Mouse (Mus musculus): Measurements from ENCODE around the gene Uimc1.
"Not testable (repeated sequence)": the region's sequence is repeated elsewhere in the genome, so short reads cannot be mapped to it uniquely, and the experiment has no call there.

Gene Uimc1

DNA sequence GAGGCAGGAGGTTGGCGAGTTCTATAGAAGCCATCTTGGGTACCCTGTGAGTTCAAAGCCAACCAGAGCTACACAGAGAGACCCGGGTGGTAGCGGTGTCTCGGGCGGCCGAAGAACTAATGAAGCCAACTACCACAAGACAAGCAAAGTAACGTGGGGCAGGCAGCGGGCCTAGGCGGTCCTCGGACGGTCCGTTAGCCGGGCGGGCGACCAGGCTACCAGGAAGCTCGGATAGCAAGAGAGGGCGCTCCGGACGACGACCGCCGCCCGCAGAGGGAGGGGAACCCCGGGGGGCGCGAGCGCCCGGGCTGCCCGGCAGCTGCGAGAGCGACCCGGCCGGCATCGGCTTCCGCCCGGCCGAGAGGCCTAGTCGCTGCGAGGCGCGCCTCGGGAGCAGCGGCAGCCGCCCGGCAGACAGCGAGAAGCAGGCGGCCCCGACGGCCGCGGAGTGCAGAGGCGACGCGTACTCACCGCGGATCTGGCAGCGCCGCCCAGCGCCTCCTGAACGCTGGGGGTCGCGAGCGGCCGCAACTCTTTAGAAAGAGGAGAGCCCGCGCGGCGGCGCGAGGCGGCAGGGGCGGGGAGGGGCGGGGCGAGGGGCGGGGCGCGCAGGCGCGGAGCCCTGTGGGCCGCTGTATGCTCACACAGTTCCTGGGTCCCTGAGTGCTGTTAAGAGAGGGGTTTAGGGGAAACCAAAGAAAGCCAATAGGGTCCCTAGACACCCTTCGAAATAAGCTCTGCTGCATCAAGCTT is at the start of gene Uimc1:
Gene Uimc1, minus strand, starts transcription at position 575 of the 753 bp plus-strand sequence.
- peak; percentile 88 for DNase-seq (ENCODE audit: low spot score)

DNA sequence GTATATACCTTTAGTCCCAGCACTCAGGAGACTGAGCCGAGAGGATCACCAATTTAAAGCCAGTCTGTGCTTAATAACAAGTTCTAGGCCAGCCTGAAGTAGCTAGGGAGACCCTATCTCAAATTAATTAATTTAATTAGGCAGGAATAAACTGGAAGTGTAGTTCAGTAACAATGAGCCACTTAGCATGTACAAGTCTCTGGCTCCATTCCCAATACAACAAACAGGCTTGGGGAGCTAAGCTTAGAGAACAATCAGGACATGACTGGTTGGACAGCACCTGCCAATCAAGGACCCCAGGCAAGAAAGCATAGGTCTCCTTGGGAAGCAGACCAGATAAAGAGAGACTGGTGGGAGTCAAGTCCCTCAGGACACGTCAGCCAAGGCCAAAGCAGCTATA is 40.2 kb upstream of the Uimc1 start:
- DNase-seq (ENCODE audit: low spot score): no peak

DNA sequence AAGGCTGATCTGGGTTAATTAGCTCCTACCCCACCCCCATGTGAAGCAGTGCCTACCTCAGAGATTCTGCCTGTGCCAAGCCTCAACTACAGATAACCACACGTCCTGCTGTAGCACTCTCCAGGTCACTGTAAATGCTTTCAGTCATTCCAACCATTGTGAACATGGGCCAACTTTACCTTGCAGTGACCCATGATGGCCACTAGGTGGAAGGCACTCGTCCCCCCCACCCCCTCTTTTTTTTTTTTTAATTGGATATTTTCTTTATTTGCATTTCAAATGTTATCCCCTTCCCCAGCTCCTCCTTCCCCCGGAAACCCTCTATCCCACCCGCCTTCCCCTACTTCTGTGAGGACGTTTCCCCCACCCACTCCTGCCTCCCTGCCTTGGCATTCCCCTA is 35.3 kb upstream of the Uimc1 start:
- DNase-seq (ENCODE audit: low spot score): no peak

DNA sequence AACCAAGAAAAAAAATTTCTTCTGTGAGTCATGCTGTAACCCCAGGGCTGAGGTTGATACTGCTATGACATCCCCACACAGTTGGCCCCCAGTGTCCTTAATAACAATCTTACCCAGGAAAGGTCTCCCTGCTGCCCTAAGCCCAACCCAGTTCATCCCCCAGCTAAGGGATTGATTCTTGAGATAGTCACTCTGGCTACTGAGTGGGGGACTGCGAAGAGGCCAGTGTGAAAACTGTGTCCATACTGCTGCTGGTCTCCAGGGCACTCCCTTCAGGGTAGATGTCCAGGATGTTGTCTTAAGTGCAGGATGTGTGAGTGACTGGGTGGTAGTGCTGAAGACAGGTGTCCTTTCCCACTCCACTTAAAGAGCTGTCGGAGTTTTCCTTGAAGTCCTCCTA is 33.3 kb upstream of the Uimc1 start, which contains the start of gene Gm17617:
Gene Gm17617, minus strand, starts transcription at position 101 of the 400 bp plus-strand sequence.
- DNase-seq (ENCODE audit: low spot score): no peak

DNA sequence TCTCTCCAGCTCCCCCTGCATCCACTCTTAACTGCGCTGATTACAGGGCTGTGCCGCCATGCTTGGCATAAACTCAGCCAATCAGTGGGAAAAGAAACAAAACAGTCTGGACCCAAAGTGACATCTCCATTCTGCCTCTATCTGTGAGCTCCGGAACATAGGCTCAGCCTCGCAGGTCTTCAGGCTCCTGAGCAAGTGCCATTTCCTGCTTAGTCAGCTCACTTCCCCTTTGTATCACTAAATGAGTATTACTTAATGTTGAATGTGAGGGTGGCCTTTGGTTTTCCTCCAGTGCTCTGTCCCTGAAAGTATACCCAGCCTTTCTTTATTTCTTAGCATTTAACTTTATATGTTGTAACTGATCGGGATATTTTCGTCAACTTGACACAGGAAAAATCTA is 24.8 kb upstream of the Uimc1 start:
- DNase-seq (ENCODE audit: low spot score): no peak

DNA sequence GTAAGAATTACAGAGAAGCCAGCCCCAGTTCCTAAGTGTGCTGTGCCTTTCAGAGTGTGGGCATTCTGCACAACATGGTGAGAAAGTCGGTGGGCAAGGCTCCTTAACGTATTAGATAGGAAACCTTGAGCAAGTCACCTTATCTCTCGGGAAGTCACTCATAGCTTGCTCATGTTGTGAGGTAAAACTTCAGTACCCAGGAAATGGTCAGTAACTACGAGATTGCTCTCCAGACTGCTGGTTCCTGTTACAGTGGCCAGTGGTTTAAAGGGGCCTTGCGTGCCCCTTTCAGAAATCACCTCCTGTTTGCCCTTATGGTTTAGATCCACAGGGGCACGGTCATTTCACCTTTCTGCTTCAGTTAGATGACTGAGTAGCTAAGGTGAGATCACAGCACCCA is 14.3 kb upstream of the Uimc1 start:
- DNase-seq (ENCODE audit: low spot score): no peak

DNA sequence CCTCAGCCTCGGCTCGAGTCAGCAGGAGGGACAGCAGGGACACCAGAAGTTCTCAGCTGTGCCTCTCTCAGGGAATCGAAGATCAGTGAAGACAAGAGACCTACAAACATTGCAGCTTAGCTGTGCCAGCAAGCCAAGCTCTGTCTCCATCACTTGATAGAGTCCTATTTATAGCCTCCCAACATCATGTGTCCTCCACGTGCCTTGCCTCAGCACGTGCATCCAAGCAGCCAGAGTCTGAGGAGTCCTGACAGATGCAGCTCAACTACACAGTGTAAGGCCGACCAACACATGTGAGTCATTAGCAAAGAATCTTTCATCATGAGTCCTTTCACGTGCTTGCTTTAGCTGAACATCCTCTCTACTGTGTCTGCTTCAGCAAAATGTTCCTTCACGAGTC is 7.6 kb upstream of the Uimc1 start:
- no peak for DNase-seq (ENCODE audit: low spot score)

DNA sequence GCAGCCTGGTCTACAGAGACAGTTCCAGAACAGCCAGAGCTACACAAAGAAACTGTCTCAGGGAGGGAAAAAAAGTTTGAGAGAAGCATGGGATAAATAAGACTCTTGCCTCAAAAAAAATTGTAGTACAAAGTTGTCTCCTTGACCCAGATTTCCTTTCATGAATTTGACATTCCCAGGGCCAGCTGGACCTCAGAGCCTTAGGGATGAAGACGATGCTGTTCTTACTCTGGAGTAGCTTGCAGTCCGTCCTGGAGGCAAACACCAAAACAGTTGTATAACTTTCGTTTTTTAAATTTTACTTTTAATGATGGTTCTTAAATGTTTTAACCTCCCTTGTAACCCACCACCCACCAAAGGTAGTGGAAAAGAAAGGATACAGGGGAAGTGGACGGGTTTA is 7.0 kb upstream of the Uimc1 start:
- DNase-seq (ENCODE audit: low spot score): no peak

DNA sequence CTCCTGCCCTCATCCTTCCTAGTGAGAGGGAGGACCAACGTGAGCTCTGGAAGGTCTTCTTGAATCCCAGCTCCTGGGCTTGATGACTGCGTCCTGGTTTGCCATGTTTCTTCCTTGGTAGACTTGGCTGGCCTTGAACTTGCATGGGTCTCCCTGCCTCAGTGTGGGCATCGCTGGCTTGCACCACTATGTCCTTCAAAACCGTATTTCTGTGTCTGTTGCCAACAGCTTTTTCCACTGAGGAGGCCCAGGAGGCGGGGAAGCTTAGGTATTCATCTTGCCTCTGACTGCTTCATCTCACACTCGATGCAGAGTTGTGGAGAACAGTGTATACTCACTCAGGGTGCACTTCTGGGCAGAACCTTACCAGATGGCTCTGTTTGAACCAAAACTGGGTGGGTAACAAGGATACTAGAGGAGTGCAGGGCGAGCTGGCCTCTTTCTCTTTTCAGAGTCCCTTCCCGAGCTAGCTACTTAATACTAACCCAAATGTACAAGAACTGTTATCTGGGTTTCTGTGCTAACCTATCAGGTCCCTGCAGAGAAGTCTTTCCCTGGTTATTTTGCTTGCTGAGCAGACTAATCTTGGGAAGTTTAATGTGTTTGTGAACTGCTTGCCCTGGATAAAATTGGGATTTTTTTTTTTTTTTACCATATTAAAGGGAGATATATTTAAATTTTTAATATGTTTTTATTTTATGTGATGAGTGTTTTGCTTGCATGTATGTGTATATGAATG is 6.0 kb upstream of the Uimc1 start:
- DNase-seq (ENCODE audit: low spot score): peak; percentile 32

DNA sequence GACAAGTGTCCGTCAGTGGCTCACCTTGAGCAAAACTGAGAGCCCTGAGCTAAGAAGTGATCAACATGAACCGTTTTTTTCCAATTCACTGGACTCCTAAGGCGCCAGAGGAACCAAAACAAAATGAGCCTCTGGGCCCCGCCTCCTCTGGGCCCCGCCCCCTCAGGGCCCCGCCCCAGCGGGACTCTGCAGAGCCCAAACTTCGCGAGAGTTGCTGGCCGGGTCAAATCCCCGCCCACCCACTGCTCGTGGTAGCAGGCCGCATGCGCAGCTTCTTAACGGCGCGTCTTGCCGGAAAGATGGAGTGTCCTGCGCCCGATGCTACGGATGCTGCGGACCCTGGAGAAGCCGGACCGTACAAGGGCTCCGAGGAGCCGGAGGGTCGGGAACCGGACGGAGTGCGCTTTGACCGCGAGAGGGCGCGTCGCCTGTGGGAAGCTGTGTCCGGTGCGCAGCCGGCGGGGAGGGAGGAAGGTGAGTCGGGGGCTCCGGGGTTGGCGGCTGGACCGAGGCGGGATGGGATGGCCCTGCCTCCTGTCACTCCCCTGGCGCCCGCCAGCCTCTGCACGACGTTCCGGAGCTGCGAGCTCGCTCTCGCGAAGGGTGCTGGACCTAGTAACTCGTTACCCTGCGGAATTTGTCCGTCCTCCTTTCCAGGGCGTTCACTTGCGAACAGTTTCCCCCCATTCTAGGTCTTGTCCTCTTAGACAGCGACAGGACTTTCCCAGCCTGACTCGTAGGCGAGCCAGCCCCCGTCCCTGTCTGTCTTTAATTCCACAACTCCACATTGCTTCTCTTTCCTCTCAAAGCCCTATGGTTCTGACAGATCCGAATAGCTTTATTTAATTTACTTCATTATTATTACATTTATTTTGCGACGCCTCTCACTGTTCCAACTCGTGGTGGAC is 5.2 kb upstream of the Uimc1 start, which contains the start of gene Zfp346:
Gene Zfp346, plus strand, starts transcription at position 267 of the 908 bp plus-strand sequence.
- DNase-seq (ENCODE audit: low spot score): peak; percentile 96

DNA sequence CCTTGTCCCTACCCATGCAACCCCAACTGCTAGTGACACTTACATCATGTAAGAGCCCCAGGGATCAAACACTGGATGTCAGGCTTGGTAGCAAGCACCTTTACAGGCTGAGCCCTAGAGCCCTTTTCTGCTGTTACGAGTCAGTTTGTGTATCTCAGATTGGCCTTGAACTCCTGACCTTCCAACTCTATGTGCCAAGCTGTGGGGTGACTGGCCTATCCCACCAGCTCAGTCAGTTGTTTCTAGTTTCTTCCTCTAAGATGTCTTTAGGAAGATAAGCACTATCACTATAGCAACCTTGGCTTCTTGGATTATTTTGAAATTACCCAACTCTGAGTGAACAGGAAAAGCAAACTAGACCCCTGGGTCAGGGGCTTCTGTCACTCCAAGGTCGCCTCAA is 3.3 kb upstream of the Uimc1 start:
- DNase-seq (ENCODE audit: low spot score): no peak

DNA sequence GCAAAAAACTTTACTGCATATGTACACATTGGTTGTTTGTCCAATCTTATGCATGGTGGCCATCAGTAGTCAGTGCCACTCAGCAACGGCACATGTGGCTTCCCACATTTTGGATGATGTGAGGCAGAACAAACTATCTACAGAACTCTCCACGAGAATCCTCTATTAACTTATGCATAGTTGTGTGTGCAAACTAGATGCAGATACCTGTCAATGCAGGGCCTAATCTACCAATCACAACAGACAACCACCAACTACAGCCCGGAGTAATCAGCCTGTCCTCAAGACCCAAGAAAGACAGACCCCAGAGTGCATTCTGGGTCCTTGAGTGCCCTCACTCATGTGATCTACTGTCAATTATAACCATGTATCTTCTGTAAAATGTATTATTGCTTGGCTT is 2.3 kb upstream of the Uimc1 start:
- no peak for DNase-seq (ENCODE audit: low spot score)

DNA sequence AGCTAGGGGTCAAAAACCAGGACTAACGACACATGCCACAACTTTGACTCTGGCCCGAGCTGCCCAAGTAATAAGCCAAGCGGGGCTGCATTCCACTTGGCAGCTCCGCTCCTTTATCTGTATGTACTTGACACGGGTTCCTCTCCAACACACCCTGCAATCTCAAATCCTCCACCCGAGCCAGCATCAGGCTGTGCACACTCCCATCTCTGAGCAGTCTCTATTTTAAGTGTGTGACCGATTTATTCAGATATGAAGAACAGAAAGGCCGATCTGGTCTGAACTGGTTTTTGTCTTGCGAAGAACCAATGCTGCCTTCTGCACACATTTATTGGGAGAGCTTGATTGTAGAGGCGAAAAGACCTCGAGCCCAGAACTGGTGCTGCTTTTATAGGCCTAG is 1.5 kb upstream of the Uimc1 start:
- no peak for DNase-seq (ENCODE audit: low spot score)

DNA sequence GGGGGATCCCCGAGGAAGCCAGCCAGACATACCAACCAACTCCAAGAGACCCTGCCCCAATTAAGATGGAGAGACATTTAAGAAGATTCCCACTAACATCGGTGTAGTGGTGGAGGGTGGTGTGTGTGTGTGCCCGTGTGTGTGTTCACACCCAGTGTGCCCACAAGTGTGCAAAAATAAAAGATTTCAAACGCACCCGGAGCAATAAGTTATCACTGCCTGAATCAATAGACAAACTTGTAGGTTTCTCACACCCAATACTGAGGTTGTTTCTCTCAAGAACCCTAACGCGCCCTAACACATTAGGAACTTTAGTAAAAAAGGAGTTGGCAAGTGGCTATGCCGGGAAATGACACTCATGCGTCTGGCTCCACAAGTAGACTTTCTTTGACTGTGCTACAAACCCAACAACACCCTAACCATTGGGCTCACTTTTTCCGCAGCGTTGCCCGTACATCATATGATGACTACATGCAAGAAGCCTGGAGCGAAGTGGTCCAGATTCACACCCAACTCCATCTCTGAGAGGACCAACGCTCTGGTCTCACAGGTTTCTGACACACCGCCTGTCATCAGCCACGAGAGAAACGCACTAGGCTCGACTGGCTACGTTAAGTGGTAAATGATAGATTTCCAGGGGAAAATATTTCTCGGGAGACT is 904 bp downstream of the Uimc1 start:
- peak; percentile 10 for DNase-seq (ENCODE audit: low spot score)

DNA sequence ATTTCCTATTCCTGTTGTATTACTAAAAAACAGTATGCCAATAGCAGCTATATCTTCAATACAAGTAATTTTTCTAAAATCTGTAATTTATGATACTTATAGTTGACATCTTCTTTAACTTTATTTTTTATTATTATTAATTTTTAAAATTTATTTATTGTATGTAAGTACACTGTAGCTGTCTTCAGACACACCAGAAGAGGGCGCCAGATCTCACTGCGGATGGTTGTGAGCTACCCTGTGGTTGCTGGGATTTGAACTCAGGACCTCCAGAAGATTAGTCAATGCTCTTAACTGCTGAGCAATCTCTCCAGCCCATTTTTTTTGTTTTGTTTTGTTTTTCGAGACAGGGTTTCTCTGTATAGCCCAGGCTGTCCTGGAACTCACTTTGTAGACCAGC is 2.3 kb downstream of the Uimc1 start:
- not testable (repeated sequence) for DNase-seq (ENCODE audit: low spot score)

DNA sequence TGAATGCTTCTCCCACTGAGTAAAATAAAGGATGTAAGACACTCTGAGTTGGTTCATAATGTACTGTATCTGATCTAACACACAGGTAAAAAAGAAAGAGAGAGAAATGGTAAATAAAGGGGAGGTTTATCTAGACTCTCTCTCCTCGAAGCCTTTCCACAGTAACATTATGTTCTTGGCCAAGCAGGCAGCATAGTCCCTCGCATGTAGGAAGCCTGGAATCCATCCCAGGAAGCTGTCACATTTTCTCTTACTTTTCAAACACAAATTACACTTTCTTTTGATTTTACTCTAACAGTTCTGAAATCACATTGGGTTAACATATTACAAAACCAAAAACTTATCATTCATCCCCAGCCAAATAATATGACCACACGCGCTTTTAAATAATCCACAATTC is 7.5 kb downstream of the Uimc1 start:
- no peak for DNase-seq (ENCODE audit: low spot score)

DNA sequence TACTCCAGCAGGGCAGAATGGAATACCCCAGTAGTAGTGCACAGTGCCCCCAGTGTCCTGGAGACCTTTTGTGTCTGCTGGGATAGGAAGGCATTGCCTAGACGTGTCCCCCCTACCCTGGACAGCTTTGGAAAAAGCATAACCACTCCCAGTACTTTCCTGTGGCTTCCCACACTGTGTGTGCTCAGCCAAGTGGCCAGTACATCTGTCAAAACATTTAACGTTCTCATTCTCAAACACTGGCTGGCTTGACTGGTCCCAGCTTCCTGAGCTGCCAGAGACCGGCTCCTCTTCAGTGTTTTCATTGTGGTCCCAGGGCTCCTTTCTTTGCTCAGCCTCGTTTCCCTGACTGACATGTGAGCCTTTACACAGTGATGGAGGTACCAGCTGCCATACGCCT is 24.5 kb downstream of the Uimc1 start:
- DNase-seq (ENCODE audit: low spot score): no peak

DNA sequence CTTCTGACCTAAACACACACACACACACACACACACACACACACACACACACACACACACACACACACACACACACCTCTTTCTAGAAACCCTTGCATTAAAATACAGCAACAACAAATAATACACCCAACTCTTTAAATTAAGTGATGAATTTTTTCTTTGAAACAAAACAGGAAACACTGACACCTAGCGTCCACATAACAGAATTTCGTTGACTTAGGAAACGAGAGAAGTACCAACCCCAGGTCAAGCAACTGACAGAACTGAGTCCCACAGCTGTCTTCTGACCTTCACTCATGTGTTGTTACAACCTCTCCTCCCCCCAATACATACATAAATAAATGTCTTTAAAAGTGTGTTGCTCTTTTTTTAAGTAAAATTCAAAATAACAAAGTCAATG is 28.8 kb downstream of the Uimc1 start:
- no peak for DNase-seq (ENCODE audit: low spot score)

DNA sequence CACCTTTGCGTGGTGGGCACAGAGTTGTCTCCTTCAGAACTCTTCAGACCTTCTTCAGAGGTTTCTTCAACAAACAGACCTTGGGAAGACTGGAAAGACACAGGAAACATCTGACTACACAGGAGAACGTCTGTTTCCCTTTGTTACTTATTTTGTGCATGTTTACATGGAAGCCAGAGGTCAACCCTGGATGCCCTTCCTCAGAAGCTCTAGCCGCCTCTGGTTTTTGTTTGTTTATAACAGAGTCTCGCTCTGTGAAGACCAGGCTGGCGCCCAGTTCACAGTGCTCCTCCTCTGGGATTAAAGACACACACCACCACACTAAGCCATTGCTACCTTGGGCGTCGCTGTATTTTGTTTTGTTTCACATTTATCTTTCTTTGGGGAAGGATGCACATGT is 30.4 kb downstream of the Uimc1 start:
- no peak for DNase-seq (ENCODE audit: low spot score)

DNA sequence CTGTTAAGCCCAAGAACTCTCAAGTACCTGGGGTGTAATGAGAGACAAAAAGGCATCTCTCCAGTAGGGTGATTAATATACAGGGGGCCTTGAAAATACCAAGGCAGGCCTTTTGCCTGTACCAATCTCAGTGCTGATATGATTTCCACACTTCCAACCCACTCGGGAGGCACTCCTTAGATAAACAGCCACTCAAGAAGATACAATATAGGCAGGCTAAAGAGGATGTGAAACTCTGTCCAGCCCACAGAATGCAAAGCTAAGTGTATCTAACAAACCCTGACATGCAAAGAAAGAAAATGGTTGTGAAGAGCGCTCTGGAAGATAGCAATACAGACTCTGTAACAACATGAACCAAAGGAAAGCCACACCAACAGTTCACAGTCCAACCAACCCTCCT is 36.8 kb downstream of the Uimc1 start:
- DNase-seq (ENCODE audit: low spot score): no peak

DNA sequence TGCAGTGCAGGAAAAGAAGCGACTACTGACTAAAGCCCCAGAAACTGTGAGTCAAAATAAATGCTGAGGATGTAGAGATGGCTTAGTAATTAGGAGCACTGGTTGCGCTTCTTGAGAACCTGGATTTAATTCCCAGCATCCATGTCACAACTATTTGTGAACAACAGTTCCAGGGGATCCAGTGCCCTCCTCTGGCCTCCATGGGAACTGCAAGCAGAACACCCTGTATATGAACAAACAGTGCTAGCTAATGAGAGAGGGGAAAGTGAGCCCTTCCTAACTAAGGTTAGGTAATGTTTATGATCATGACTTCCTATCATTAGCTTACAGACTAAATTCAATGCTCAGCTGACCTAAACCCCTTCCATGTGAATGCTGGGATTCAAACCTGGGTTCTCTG is 42.1 kb downstream of the Uimc1 start:
- no peak for DNase-seq (ENCODE audit: low spot score)

DNA sequence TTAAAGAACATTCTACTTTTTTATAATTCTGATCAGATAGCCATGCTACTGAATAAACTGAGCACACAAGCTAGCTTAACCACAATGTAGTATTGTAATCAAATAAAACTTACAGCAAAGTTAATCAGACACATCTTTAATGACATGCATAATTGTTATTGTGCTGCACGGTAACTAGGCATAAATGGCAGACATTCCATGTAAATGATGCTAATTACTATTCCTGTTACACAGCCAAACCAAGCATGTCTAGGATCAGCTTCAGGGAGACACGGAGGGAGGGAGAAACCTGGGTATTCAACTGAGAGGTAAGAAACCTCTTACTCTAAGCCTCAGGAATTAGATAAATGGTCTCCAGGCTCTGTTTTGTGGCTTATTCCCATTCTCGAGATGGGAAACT is 52.4 kb downstream of the Uimc1 start:
- no peak for DNase-seq (ENCODE audit: low spot score)
